Mouse (Mus musculus) urinary bladder, postnatal 14 days (tissue): ENCODE results near the gene Ptger2.

Experiments used
- DNase-seq: peaks from one replicate; pipeline ENCODE4 v3.0.0; 2021; ENCODE audit warnings: low spot score

The Ptger2 gene

DNA sequence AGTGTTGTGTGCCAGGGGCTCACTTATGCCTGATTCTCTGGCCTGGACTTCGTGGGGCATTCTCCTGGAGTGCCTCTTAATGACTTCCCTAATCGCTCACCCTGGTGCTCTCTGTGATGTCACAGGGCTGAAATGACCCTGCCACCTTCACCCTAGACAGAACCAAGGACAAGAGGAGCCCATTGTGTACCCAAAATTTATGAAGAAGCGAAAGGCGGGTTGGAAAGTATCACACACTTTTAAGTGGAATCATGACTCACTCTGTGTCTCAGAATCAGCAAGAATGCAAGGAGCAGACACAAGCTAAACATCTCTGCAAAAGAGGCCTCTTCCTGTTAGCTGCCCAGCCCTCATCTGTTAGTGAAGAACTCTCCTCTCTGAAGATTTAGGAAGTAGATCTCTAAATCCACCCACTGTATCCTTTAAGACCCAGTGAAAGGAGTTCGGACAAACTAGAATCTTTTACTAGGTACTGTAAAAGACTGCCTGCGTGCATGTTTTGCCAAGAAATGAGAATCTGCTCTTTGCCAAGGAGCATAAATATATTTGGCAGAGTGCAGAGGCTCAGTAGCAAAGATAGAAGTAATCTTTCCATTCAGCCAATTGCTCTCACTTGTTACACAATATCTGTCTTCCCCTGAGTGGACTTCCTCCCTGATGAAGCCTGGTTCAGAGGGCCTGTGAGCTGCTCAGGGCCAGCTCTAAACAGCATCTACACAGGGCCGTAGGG lies 61.9 kb downstream of the Ptger2 start:
- DNase-seq: no peak

DNA sequence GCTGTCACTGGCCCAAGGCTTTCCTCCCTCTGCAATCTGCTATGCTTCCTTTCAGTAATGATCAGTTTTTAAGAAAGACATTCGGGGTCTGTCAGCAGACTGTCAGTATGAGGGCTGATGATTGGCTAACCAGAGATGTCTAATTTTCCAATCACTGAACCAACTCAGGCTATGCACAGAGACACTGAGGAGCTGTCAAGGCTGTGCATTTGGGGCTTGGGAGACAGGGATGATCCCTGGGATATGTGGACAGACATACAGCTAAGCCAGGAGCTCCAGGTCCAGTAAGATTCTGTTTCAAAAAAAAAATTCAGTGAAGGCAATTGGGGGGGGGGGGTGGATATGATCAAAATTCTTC lies 62.4 kb downstream of the Ptger2 start:
- no peak for DNase-seq

- no peak for DNase-seq
Measured at GRCm38 (mm10) chr14:45051116-45051515, 63.1 kb downstream of the Ptger2 start.
